Mouse (Mus musculus): ENCODE measurements around the gene Hand2. TPM values are rescaled to one million over a fixed set of nuclear protein-coding genes. Genes with fewer than 3 reads are reported as not detected.

Hand2 gene
- polyA plus RNA-seq, 1 experiment from 2014 or later: not detected

DNA sequence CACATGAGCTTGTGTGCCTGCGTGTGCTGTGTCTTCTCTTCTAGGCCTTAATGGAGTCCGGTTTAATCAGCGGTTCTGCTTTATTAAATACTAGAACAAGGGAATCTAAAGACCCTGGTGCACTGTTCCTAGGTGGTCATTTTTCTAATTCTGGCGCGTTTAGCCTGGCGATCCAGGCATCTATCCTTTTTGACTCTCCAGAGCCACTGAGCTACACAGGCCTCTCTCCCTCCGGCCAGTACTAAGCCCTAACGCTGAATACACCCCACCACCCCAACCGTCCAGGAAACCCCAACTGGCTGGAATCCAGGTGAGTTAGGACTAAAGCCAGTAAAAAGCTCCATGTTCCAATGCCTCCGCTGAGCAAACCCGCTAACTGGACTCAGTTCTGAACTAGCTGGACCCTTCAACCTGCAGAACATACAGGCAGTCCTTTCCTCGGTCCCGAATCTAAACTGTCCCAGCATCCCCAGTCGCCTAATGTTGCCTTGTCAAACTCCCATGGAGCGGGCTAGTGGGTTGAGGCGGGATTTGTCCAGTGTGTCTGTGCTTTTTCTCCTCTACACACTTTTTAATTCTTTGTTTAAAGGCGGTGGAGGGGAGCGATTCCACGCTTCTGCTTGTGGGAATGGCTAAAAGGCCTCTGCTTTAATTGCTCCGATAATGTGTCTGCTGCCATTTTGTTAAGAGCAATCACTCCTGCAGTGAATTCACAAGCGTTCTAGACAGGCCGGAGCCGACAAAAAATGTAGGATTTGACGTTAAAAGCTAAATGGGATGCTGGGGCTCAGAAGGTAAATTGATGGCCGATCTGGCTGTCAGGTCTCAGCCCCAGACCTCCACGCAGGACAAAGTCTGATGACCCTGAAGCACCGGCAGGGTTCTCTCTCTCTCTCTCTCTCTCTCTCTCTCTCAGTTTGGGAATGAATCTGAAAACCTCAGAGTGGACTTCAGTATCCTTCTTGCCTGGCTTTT lies 5.6 kb downstream of the Hand2 start:
- peaks cover 97% of the 10 kb centered on the region for H3K27me3 ChIP-seq
- H3K4me2 ChIP-seq (replicated peaks): no peak overlapping the region
- H3K27ac ChIP-seq (replicated peaks): no peak overlapping the region
- H3K4me3 ChIP-seq: no peak overlapping the region
- H3K4me1 ChIP-seq: peaks cover 19% of the 10 kb centered on the region
- ATAC-seq (ENCODE audit: low FRiP score, low read depth): no peak
- no peaks in the 10 kb centered on the region for H3K36me3 ChIP-seq
- no peak overlapping the region for H3K9ac ChIP-seq (replicated peaks)
- under 1% methylated on average over 27 of the region's 27 CpGs for WGBS
- no peaks in the 10 kb centered on the region for H3K9me3 ChIP-seq

DNA sequence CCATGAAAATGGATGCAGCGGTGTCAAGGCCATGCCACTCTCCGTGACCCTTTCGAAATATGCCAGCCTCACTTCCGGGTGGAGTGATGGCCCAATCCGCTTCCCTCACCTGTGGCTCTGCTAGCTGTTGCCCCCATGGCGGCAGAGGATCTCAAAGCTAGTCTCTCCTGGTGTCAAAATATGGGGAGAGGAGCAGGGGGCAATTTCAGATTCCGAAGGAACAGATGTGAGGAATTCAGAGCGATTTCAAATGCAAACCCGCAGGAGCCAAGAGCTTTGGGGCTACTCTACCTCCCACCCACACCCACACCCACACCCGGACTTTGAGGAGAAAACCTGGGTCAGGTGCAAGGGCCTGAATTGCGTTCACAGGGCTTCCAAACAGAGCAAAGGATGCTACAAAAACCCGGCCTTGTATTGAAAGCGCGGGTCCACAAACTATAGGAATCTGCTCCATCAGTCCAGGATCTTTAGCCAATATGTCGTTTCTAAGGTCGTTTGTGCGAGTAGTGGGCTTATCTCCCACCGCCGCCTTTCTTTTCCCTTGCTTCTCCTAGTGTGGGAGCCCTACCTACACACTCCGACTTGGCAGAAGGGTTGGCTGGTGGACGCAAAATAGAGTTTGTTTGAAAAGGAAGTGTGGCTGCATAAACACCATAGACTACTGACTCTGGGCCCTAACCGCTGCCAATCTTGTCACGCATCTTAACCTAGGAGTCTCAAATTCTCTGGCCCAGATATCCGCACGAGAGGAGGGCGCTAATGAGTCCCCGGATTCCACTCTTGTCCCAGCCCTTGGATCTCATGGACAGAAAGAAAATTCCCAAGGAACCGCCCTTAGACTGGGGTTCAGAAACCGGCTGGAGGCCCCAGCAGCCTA lies 6.7 kb downstream of the Hand2 start:
- H3K27ac ChIP-seq (replicated peaks): no peak overlapping the region
- H3K4me2 ChIP-seq (replicated peaks): no peak overlapping the region
- no peak for ATAC-seq (ENCODE audit: low FRiP score, low read depth)
- under 1% methylated on average over 29 of the region's 29 CpGs for WGBS
- no peaks in the 10 kb centered on the region for H3K36me3 ChIP-seq
- H3K4me1 ChIP-seq: peaks cover 12% of the 10 kb centered on the region; the same call in 1 of the 2 replicates
- no peak overlapping the region for H3K9ac ChIP-seq (replicated peaks)
- H3K4me3 ChIP-seq: no peak overlapping the region
- H3K9me3 ChIP-seq: no peaks in the 10 kb centered on the region
- peaks cover 97% of the 10 kb centered on the region for H3K27me3 ChIP-seq

DNA sequence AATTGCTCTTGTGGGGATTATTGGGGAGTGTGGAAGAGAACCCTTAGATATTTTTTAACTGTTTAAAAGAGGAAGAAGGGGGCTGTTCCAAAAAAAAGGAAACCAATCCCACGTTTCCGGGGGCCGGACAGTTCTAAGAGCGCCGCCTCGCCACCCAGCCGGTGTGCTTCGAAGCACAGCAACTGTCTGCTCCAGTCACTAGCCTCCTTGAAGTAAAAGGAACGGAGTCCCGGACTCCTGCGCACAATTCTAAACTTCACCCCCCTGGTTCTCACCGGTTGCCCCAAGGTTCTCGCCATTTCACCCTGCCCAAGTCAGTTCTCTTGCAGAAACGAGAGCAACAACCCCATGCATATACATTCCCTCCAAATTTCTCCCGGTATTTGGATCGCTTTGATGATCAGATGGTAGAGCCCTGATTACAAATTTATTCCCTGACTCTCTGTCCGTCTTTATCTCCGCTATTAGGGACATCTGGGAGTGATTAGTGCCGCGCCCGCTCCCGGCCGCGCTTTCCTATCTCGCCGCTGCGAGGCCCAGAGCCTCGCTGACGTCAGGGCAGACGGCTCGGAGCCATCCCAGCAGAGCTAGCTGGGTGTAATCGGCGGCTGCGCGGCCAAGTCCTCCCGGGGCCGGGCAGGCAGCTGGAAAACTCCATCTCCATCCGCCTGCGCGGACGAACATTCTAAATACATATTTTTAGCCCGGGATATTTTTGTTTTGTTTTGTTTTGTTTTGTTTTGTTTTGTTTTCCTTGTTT lies 7.6 kb downstream of the Hand2 start:
- Histone ChIP-seq H3K4me2 (replicated peaks) (peak overlapping the region; percentile 35), H3K4me1 (peaks cover 12% of the 10 kb centered on the region; the same call in 1 of the 2 replicates), H3K27ac (replicated peaks) (no peak overlapping the region), H3K27me3 (peaks cover 97% of the 10 kb centered on the region), H3K4me3 (peak overlapping the region; percentile 5; the same call in 1 of the 2 replicates), H3K9me3 (no peaks in the 10 kb centered on the region), H3K36me3 (no peaks in the 10 kb centered on the region), H3K9ac (replicated peaks) (no peak overlapping the region)
- under 1% methylated on average over 42 of the region's 42 CpGs for WGBS
- peak; percentile 89 for ATAC-seq (ENCODE audit: low FRiP score, low read depth)

DNA sequence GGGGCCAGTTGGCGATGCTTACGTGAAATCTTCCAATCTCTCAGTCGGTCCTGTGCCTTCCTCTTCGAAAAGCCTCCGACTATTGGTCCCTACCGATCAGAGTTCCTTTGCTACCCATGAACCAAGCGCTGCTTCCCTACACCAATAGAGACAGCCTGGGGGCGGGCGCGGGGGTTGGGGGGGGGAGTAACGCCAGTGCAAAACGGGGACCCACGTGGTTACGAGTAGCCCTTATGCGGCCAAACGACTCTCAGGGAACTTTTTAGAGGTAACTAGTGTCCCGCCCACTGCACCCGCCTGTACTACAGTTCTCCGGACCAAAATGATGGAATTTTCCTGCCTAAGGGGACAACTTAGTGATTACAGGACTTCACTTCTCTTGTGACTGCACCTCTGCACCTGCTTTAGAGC lies 8.2 kb downstream of the Hand2 start:
- H3K27me3 ChIP-seq: peaks cover 97% of the 10 kb centered on the region
- under 1% methylated on average over 19 of the region's 19 CpGs for WGBS
- H3K27ac ChIP-seq (replicated peaks): no peak overlapping the region
- no peaks in the 10 kb centered on the region for H3K9me3 ChIP-seq
- ATAC-seq (ENCODE audit: low FRiP score, low read depth): peak; percentile 48
- no peak overlapping the region for H3K9ac ChIP-seq (replicated peaks)
- H3K4me1 ChIP-seq: peaks cover 15% of the 10 kb centered on the region
- no peaks in the 10 kb centered on the region for H3K36me3 ChIP-seq
- peak overlapping the region; percentile 35 for H3K4me2 ChIP-seq (replicated peaks)
- peak overlapping the region; percentile 5; the same call in 1 of the 2 replicates for H3K4me3 ChIP-seq

DNA sequence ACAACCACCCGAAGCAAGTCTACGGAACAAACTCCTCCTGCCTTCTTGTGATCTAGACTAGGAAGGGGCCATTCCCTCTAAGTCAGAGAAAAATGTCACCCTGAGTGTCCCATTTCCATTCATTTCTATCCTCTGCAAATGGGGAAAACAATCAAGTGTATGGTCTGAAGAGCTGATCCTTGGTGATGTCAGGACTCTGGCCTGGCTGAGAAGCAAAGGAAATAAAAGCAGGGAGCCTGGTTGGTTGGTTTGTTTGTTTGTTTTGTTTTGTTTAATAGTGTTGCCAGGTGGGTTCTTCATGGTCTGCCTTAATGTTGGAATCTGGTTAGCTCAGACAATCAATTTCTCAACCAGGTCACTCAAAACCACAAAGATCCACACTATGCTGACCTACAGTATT lies 9.3 kb downstream of the Hand2 start:
- 5% methylated on average over 2 of the region's 2 CpGs for whole genome bisulfite sequencing
- H3K27me3 ChIP-seq: peaks cover 100% of the 10 kb centered on the region
- no peak for ATAC-seq (ENCODE audit: low FRiP score, low read depth)
- no peak overlapping the region for H3K9ac ChIP-seq (replicated peaks)
- H3K9me3 ChIP-seq: no peaks in the 10 kb centered on the region
- H3K4me1 ChIP-seq: peaks cover 15% of the 10 kb centered on the region
- no peak overlapping the region for H3K27ac ChIP-seq (replicated peaks)
- H3K36me3 ChIP-seq: no peaks in the 10 kb centered on the region
- H3K4me3 ChIP-seq: no peak overlapping the region
- no peak overlapping the region for H3K4me2 ChIP-seq (replicated peaks)

DNA sequence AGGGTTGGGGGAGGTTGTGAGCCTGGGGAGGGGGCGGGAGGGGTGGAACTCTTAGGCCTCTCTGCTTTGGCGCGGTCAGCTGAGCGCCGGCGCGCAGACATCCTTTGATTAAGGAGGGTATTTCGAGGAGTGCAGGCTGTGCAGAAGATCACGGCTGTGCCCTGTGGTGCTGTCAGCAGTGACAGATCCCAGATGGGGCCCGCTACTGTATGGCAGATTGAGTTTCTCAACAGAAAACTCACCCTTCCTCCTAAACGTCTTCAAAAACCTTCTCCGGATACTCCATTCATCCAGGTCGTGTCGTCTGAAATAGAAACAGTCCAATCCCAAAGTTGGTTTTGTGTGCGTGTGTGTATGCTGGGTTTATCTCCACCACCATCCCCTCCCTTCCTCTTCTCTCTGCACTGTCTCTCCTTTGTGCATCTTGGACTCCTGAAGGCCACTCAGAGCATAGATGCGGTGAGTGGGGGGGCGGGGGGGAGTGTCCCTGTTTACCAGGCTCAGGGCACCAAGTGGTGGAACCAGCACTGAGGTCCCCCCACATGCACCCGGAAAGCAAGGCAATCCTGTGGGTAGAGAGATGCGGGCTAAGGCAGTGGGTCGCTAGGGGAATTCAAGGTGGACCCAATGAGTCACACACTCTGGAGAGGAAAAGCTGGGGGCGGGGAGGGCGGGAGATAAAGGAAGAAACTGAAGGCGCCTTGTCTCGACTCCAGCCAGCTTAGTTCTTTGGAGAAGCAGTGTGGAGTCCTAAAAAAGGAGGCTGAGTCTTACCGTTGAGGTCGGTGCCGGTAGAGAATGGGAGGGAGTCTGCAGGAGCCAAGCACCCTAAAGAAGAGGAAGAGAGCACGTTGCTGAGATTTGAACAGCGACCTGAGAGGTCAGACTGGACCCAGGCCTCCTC lies 11.2 kb downstream of the Hand2 start:
- Histone ChIP-seq H3K4me2 (replicated peaks) (no peak overlapping the region), H3K4me1 (peaks cover 15% of the 10 kb centered on the region), H3K9ac (replicated peaks) (no peak overlapping the region), H3K4me3 (no peak overlapping the region), H3K27me3 (peaks cover 99% of the 10 kb centered on the region), H3K36me3 (no peaks in the 10 kb centered on the region), H3K27ac (replicated peaks) (no peak overlapping the region), H3K9me3 (no peaks in the 10 kb centered on the region)
- no peak for ATAC-seq (ENCODE audit: low FRiP score, low read depth)
- under 1% methylated on average over 29 of the region's 29 CpGs for WGBS

DNA sequence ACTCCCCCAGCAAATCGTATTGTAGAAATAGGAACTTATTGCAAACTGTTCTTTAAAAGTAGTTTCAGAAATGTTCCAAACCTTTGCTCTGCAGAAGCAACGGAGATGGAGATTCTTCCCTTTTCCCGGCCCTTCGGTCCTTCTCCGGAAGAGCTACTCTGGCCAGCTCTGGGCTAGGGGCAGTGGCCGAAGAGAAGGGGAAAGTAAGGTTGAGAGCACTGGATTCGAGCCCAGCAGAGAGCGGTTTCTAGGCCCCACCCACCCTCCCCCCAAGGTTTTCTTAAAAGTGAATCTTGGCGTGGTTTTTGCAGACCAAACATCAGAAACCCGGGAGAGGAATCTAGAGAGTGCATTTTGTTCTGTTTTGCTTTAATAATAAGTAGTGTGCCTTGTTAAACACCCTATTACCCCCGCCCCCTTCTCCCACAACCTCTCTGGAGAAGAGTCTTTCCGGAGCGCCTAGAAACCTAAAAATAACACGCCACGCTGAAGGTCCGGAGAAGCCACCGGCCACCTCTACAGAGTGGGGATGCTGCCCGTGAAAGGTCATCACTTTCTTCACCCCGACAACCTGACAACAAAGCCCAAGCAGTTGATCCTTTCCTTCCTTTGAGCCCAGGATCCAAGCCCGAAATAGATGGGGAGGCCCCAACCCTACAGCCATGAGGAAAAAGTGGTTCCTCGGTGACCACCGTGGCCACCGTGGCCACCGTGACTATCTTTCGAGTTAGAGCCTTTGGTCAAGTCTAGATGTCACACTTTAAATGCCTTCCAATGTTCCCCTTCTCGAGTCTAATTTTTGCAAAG lies 12.1 kb downstream of the Hand2 start:
- peaks cover 99% of the 10 kb centered on the region for H3K27me3 ChIP-seq
- no peak overlapping the region for H3K4me3 ChIP-seq
- H3K36me3 ChIP-seq: no peaks in the 10 kb centered on the region
- no peaks in the 10 kb centered on the region for H3K9me3 ChIP-seq
- H3K9ac ChIP-seq (replicated peaks): no peak overlapping the region
- no peak overlapping the region for H3K27ac ChIP-seq (replicated peaks)
- WGBS: under 1% methylated on average over 26 of the region's 26 CpGs
- H3K4me1 ChIP-seq: peaks cover 15% of the 10 kb centered on the region
- no peak for ATAC-seq (ENCODE audit: low FRiP score, low read depth)
- no peak overlapping the region for H3K4me2 ChIP-seq (replicated peaks)

DNA sequence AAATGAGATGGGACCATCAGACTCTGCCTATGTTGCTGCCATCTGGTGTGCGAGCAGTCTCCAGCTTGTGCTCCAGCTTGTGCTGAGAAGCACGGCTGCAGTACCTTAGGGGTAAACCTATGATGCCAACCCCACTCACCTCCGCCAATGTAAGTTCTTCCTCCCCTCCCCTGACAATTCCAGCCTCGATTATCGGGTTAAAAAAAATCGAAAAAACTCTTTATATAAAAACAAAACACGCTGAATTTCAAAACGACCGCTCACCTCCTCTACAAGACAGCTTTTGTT lies 12.6 kb downstream of the Hand2 start:
- under 1% methylated on average over 9 of the region's 9 CpGs for WGBS
- ATAC-seq (ENCODE audit: low FRiP score, low read depth): peak; percentile 50; the same call in 1 of the 2 replicates
- no peak overlapping the region for H3K27ac ChIP-seq (replicated peaks)

DNA sequence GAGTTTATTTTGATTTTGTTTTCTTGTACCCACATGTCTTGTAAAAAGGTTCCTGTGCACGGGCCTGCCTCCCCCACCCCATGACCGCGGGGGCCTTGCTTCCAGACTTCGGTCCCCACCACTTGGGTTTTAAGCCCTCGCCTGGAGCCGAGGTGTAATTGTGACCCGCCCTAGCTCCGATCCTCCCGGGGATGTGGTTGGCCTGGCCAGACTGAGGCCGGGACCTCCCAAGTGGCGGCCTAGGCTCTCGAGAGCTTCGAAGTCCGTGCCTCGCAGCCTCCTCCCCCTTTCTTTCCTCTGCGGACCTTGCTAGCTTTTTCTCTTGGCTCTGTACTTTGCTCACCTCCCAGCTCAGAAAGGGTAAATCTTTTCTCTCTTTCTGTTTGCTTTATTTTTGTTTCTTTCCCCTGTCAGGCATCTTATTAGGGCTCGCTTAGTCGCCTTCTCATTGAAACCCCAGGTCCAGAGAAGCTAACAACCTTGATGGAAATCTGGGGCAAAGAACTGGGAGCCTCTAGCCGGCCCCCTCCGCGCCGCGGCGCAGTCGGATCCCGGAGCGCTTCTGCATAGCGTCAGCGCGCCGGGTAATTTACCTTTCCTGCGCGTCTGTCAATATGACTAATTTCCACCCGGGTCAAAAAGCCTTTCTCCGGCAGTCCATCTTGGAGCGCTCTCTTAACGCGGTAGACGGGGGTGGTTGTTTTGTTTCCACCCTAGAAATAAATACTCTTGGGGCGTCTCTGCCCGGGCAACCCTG lies 13.2 kb downstream of the Hand2 start:
- Histone ChIP-seq H3K36me3 (no peaks in the 10 kb centered on the region), H3K4me3 (no peak overlapping the region), H3K27ac (replicated peaks) (no peak overlapping the region), H3K9me3 (no peaks in the 10 kb centered on the region), H3K4me2 (replicated peaks) (no peak overlapping the region), H3K4me1 (peaks cover 6% of the 10 kb centered on the region), H3K27me3 (peaks cover 99% of the 10 kb centered on the region), H3K9ac (replicated peaks) (no peak overlapping the region)
- under 1% methylated on average over 41 of the region's 41 CpGs for WGBS
- ATAC-seq (ENCODE audit: low FRiP score, low read depth): peak; percentile 57

More for the DNA sequence above, 12.6 kb downstream of the Hand2 start:
- Histone ChIP-seq H3K4me3 (no peak overlapping the region), H3K4me1 (peaks cover 12% of the 10 kb centered on the region), H3K36me3 (no peaks in the 10 kb centered on the region), H3K9me3 (no peaks in the 10 kb centered on the region), H3K4me2 (replicated peaks) (no peak overlapping the region), H3K27me3 (peaks cover 99% of the 10 kb centered on the region), H3K9ac (replicated peaks) (no peak overlapping the region)

DNA sequence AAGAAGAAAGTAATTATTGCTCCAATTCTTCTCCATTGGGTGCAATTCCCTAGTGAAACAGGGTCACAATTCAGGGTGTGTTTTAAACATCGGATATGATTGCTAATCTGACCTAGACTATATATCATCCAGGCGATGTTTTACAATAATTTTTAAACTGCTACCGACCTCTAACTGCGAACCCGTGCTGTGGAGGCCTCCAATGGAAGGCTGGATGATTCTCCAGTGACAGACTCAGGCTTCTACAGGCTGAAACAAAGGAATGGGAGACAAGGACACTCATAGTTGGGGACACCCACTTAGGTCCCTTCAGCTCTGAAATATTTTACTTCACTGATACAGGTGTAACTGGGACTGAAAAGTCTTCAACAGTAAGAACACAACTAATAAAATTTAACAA lies 13.9 kb downstream of the Hand2 start:
- Histone ChIP-seq H3K27me3 (peaks cover 99% of the 10 kb centered on the region), H3K9me3 (no peaks in the 10 kb centered on the region), H3K4me1 (peaks cover 3% of the 10 kb centered on the region; the same call in 1 of the 2 replicates), H3K4me3 (no peak overlapping the region), H3K36me3 (no peaks in the 10 kb centered on the region), H3K9ac (replicated peaks) (no peak overlapping the region), H3K27ac (replicated peaks) (no peak overlapping the region), H3K4me2 (replicated peaks) (no peak overlapping the region)
- no peak for ATAC-seq (ENCODE audit: low FRiP score, low read depth)
- WGBS: 2% methylated on average over 5 of the region's 5 CpGs

Measured in midbrain, embryonic 12.5 days (tissue).